Mouse (Mus musculus) spleen, adult 2 months (tissue): ENCODE measurements around the gene Ass1.

Source experiments
- CTCF ChIP-seq: fragments of 200-500 bp; IDR thresholded peaks from 2 replicates; pipeline ENCODE4 v1.5.1; 2011; ENCODE audit warnings: mild to moderate bottlenecking, inconsistent platforms; ENCODE audit not compliant: insufficient read depth, insufficient read length, insufficient replicate concordance; ENCODE audit errors: extremely low read depth
- POLR2A ChIP-seq: fragments of 200-500 bp; IDR thresholded peaks from 2 replicates; pipeline ENCODE4 v1.6.1; 2011; ENCODE audit warnings: low read depth, low read length, inconsistent platforms

DNA sequence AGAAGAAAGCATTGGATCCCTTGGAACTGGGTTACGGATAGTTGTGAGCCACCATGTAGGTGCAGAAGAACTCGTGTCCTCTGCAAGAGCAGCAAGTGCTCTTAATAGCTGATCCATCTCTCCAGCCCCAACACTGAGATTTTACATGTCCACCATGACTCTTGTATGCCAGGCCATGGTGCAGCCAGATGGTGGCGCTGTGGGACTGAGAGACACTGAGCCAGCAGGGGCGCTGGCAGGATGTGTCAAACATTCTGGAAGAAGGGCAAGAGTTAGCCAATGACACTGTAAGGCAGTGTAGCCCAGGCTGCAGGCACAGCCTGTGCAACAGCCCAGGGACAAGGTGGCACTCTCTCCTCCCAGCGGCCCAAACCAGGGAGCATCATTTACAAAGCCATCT is 14.2 kb downstream of the Ass1 start:
- TF ChIP-seq POLR2A (no peak), CTCF (peak; percentile 48; the same call in 1 of the 2 replicates)
